Mouse (Mus musculus): ENCODE measurements at regions not wholly inside any gene's neighbourhood (a gene's known extent, or its start where the extent isn't known, plus 50 kb on each side); places are given as distances from the start of the nearest gene placed in this dataset.
"Not testable (repeated sequence)": the region's sequence is repeated elsewhere in the genome, so short reads cannot be mapped to it uniquely, and the experiment has no call there.

DNA sequence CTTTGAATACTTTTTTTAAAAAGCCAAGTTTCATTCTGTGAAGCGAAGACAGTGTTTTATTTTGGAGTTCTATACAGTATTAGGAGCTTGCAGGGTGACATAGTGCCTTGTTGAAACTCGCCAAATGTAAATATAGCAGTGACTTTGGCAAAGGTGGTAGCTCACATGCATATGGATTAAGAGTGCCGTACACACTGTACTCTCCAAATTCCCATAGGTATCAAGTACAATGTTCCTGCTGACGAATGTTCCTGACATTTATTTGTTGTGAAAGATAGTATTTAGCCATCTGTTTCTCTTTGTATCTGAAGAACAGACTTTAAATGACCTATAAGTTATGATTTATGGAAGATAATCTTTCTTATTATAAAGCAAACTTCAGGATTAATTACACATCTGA lies 201.9 kb downstream of the Cd109 start:
- TF ChIP-seq CTCF (IDR thresholded peaks at IDR 0.05; ENCODE audit: borderline replicate concordance, insufficient read depth, low read length) (no peak), POLR2A (IDR thresholded peaks at IDR 0.05; ENCODE audit: low read depth, low read length) (no peak)
- H3K4me1 ChIP-seq (ENCODE audit: control insufficient read depth, insufficient read depth, low read length): no peaks in the 10 kb centered on the region

DNA sequence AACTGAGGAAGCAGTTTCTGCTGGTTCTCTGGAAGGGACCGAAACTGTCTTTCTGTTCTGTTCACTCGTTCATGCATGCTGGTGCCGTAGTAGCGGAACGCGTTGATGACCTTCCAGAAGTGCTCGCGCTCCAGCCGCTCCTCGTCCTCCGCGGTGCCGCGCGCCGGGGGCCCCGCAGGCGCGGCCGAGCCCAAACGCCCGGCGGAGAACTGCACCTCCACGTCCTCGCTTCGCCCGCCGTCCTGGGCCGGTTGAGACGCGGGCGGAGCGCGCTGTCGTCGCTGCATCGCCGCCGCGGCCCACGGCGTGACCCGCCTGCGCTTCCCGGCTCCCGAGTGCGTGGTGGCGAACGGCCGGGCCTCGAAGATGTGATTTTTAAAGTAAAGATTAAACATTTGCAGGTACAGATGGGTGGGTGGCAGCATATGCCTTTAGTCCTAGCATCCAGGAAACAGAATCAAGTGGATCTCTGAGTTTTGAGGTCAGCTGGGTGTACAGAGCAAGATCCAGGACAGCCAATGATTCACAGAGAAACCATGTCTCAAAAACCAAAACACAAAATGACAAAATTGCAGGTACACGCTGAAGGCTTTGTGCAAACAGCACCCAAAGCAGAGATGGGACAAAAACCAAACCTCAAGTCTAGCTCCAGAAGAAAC lies 206.3 kb downstream of the Cd109 start:
- H3K27ac ChIP-seq (ENCODE audit: insufficient read depth, low read length); H3K4me1 ChIP-seq (ENCODE audit: control insufficient read depth, insufficient read depth, low read length): not testable (repeated sequence)
- peak overlapping the region; percentile 22 for H3K4me3 ChIP-seq (ENCODE audit: insufficient read depth, low read length)

More for the DNA sequence above, 201.9 kb downstream of the Cd109 start:
- H3K4me3 ChIP-seq (ENCODE audit: insufficient read depth, low read length): no peak overlapping the region
- H3K27ac ChIP-seq (ENCODE audit: insufficient read depth, low read length): no peak overlapping the region

DNA sequence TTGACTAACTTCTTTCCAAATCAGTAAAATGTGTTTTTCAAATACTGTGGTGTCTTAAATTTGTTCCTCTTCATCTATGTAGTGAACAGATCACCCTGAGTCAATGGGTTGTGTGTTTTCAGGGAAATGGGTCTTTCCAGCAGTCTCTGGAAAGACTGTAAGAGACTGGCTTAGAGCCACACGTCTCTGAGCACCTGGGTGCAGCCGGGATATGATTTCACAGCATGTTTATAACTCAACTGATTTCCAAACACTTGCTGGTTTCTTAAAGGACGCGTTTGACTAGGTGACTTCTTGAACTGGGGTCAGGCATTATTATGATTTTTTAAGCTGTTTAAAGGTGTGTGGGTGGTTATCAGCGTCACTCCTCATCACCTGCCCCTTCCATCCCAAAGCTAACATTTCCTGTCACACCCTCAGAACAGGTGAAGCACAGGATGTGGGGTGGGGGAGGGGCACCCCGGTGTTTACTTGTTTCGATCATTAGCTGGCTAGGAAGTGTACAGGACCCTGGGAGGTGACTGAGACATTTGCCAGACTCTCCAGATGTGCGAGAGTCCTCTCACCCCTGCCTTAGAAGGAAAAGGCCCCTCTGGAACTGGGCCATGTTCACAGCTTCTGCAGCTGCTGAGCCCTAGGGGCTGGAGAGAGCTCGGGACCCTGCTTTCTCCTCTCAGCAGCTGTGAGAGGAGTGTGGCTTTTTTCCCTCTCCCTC lies 229.8 kb downstream of the Cd109 start:
- Histone ChIP-seq H3K27ac (ENCODE audit: insufficient read depth, low read length) (no peak overlapping the region), H3K4me1 (ENCODE audit: control insufficient read depth, insufficient read depth, low read length) (peaks cover 3% of the 10 kb centered on the region; the same call in 1 of the 2 replicates), H3K4me3 (ENCODE audit: insufficient read depth, low read length) (no peak overlapping the region)
- TF ChIP-seq POLR2A (IDR thresholded peaks at IDR 0.05; ENCODE audit: low read depth, low read length): no peak

DNA sequence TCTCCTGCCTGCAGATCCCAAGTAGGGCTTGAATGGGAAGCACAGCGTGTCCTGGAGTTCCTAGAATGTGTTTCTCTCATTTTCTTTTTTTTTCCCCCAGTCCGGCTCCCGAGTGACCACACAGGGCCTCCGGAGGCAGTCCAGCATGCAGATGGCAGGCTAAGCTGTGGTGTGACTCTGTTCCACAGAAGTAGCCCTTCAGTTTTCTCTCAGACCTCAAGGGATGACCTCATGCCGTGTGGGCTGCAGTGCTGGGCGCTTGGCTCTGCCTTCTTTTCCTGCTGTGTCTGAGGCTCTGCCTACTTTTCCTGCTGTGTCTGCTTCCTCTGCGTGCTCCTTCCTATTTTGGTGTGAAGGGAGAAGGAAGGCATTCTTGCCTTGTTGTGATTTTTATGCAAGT lies 230.8 kb downstream of the Cd109 start:
- no peak for TF ChIP-seq POLR2A (IDR thresholded peaks at IDR 0.05; ENCODE audit: low read depth, low read length)
- no peak for TF ChIP-seq CTCF (IDR thresholded peaks at IDR 0.05; ENCODE audit: borderline replicate concordance, insufficient read depth, low read length)
- H3K4me3 ChIP-seq (ENCODE audit: insufficient read depth, low read length): no peak overlapping the region
- no peak overlapping the region for H3K27ac ChIP-seq (ENCODE audit: insufficient read depth, low read length)
- peaks cover 3% of the 10 kb centered on the region; the same call in 1 of the 2 replicates for H3K4me1 ChIP-seq (ENCODE audit: control insufficient read depth, insufficient read depth, low read length)

DNA sequence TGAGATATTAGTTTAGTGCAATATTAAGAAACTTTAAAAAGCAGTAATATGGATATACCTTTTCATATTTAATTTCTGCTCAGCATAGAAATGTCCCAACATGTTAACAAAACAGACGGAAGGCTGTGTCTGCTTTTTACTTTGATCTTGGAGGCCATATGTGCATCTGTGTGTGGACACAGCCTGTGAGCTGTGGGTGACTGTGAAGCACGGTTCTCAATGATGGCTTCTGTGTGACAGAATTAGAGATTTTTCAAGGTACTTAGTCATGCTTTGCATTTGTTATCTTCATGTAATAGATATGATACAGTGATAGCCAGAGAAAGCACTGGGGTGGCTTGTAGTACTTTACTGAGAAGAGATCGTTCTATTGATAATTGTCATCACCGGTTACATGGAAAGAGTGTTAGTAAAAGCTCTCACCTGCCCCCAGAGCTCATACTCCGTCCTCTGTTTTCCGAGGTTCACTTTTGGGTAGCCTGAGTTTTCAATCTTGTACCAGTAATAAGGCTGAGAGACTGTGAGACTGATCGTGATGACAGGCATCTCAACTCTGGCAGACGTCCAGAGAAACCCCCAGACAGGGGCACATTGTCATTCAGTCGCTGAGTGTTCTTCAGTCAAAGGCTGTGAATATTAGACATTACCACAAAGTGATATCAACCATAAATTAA lies 232.7 kb downstream of the Cd109 start:
- peaks cover 3% of the 10 kb centered on the region; the same call in 1 of the 2 replicates for H3K4me1 ChIP-seq (ENCODE audit: control insufficient read depth, insufficient read depth, low read length)
- TF ChIP-seq CTCF (IDR thresholded peaks at IDR 0.05; ENCODE audit: borderline replicate concordance, insufficient read depth, low read length) (no peak), POLR2A (IDR thresholded peaks at IDR 0.05; ENCODE audit: low read depth, low read length) (no peak)
- H3K4me3 ChIP-seq (ENCODE audit: insufficient read depth, low read length): no peak overlapping the region

DNA sequence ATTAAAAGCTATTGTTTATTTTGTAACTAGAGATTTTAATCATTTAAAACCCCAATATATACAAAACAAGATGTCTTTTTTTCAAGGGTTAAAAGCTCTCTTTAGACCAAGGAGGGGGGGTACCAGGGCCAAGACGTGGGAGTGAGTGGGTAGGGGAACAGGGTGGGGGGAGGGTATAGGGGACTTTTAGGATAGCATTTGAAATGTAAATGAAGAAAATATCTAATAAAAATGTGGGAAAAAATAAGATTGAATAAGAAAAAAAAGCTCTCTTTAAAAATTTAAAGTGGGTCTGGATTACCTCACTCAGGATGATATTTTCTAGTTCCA lies 233.2 kb downstream of the Cd109 start:
- not testable (repeated sequence) for H3K4me3 ChIP-seq (ENCODE audit: insufficient read depth, low read length); H3K4me1 ChIP-seq (ENCODE audit: control insufficient read depth, insufficient read depth, low read length); H3K27ac ChIP-seq (ENCODE audit: insufficient read depth, low read length)

More for the DNA sequence above, 232.7 kb downstream of the Cd109 start:
- no peak overlapping the region for H3K27ac ChIP-seq (ENCODE audit: insufficient read depth, low read length)

DNA sequence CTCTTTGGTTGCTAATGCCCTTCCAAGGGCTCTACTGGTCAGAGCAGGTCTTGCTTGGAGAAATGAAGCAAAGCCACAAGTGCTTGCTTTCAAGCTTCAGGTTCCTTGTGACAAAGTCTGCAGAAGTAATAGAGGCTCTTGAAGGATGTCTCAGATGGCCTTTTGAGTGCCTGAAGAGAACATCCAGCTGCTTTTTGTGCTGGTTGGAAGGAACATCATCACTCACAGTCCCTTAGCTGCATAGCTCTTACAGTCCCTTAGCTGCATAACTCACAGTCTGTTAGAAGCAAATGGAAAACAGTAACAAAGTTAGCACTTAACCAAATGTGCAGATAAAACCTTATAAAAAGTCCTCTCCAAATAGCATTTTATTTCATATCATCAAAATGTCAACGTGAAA lies 241.6 kb downstream of the Cd109 start:
- no peaks in the 10 kb centered on the region for H3K4me1 ChIP-seq (ENCODE audit: control insufficient read depth, insufficient read depth, low read length)
- H3K4me3 ChIP-seq (ENCODE audit: insufficient read depth, low read length): no peak overlapping the region
- H3K27ac ChIP-seq (ENCODE audit: insufficient read depth, low read length): no peak overlapping the region
- TF ChIP-seq CTCF (IDR thresholded peaks at IDR 0.05; ENCODE audit: borderline replicate concordance, insufficient read depth, low read length) (no peak), POLR2A (IDR thresholded peaks at IDR 0.05; ENCODE audit: low read depth, low read length) (no peak)

DNA sequence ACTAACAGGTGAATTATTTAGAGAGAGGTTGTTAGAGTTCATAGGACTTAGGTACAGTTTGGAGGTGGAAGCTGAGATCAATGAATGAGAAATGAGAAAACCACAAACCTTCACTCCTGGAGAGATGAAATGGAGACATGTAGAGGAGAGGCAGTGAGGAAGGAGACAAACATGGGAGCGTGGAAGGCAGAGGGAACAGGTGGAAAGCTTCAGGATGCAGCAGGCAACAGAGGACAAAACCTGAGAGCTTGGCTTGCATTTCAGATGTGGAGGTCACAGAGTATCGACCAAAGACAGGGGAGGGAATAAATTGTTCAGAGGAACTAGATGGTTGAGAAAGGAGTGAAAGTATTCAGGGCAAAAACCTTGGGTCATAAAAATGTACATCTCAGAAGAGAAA lies 244.6 kb downstream of the Cd109 start:
- TF ChIP-seq POLR2A (IDR thresholded peaks at IDR 0.05; ENCODE audit: low read depth, low read length) (no peak), CTCF (IDR thresholded peaks at IDR 0.05; ENCODE audit: borderline replicate concordance, insufficient read depth, low read length) (no peak)
- Histone ChIP-seq H3K4me1 (ENCODE audit: control insufficient read depth, insufficient read depth, low read length) (no peaks in the 10 kb centered on the region), H3K4me3 (ENCODE audit: insufficient read depth, low read length) (no peak overlapping the region), H3K27ac (ENCODE audit: insufficient read depth, low read length) (no peak overlapping the region)

DNA sequence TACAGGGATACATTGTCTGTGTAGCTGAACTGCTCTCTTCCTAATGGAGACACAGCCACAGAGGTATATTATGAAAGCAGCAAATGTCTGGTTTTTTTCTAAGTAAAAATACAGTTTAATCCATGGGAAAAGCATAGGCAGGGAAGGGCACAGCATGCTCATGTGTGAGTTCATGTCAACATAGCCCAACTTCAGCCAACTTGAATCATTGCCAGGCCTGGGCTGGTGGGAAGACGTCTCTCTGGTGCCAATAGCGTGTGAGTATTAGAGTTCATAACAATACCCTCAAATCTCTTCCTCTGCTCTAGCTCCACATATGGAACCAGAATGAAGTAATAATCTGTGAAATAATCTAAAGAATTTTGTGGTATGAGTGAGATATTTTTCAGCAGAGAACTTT lies 257.2 kb downstream of the Cd109 start:
- H3K4me3 ChIP-seq (ENCODE audit: insufficient read depth, low read length): no peak overlapping the region
- peak overlapping the region; percentile 57 for H3K27ac ChIP-seq (ENCODE audit: insufficient read depth, low read length)
- TF ChIP-seq CTCF (IDR thresholded peaks at IDR 0.05; ENCODE audit: borderline replicate concordance, insufficient read depth, low read length) (no peak), POLR2A (IDR thresholded peaks at IDR 0.05; ENCODE audit: low read depth, low read length) (no peak)
- H3K4me1 ChIP-seq (ENCODE audit: control insufficient read depth, insufficient read depth, low read length): no peaks in the 10 kb centered on the region

DNA sequence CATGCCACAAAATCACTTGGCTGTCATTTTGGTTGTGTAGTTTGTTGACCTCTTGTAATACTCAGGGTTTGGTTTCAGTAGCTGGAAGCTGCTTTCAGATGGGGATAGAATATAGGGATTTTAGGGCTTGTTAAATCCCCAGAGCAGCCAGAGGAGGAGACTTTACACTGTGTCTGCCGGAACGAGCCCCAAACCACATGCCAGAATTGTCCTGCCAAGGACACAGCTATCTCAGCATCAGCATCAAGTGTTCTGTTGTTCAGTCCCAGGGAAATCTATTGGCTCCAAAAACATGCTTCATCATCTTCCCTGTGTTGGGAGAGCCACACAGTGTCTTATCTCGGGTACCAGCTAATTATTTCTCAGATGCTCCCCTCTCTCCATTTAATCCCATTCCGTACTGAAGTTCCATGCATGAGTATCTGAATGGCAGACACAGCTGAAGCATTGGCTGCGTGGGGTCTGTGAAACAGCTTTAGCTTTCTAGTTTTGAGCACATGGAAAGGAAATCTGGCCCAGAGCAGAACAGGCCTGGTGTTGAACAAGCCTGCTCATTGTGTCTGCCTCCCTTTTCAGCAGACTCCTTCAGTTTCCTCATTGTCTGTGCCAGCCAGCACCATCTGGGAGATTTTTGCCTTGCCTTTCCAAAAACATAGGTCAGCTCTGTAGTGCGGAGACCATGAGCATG lies 264.8 kb downstream of the Cd109 start:
- Histone ChIP-seq H3K4me3 (ENCODE audit: insufficient read depth, low read length) (no peak overlapping the region), H3K4me1 (ENCODE audit: control insufficient read depth, insufficient read depth, low read length) (no peaks in the 10 kb centered on the region)
- TF ChIP-seq POLR2A (IDR thresholded peaks at IDR 0.05; ENCODE audit: low read depth, low read length) (no peak), CTCF (IDR thresholded peaks at IDR 0.05; ENCODE audit: borderline replicate concordance, insufficient read depth, low read length) (no peak)

More for the DNA sequence above, 264.8 kb downstream of the Cd109 start:
- no peak overlapping the region for H3K27ac ChIP-seq (ENCODE audit: insufficient read depth, low read length)

Measured in embryonic fibroblast, embryonic 13.5 days (primary cell).